Mouse (Mus musculus) neural tube, embryonic 10.5 days (tissue): ENCODE results near the gene Dlx2.

Experiments
- DNase-seq: peaks from one replicate; pipeline ENCODE4 v3.0.0-alpha.2; 2017; ENCODE audit warnings: low spot score; ENCODE audit errors: extremely low spot score

Dlx2 gene

GRCm38 (mm10) chr2:71546640-71547071 lies at the start of gene Dlx2:
Gene Dlx2 (minus strand): TSS chr2:71546754.
- peak; percentile 93 for DNase-seq

GRCm38 (mm10) chr2:71594466-71594865 lies 47.9 kb upstream of the Dlx2 start:
- DNase-seq: no peak

GRCm38 (mm10) chr2:71589114-71589513 lies 42.6 kb upstream of the Dlx2 start:
- DNase-seq: no peak

GRCm38 (mm10) chr2:71581488-71581887 lies 34.9 kb upstream of the Dlx2 start:
- DNase-seq: no peak

GRCm38 (mm10) chr2:71580632-71581466 lies 34.3 kb upstream of the Dlx2 start:
- peak; percentile 81 for DNase-seq

- DNase-seq: no peak
Observed at GRCm38 (mm10) chr2:71577059-71577458, 30.5 kb upstream of the Dlx2 start.

- DNase-seq: no peak
Observed at GRCm38 (mm10) chr2:71573736-71574135, 27.2 kb upstream of the Dlx2 start.

- no peak for DNase-seq
Observed at GRCm38 (mm10) chr2:71566466-71566865, 19.9 kb upstream of the Dlx2 start.

- DNase-seq: no peak
Observed at GRCm38 (mm10) chr2:71556071-71556470, 9.5 kb upstream of the Dlx2 start.

GRCm38 (mm10) chr2:71551704-71552103 lies 5.2 kb upstream of the Dlx2 start:
- no peak for DNase-seq

- DNase-seq: no peak
Observed at GRCm38 (mm10) chr2:71550330-71550729, 3.8 kb upstream of the Dlx2 start.

- peak; percentile 86 for DNase-seq
Observed at GRCm38 (mm10) chr2:71547829-71548228, 1.3 kb upstream of the Dlx2 start.

GRCm38 (mm10) chr2:71545882-71546639 lies 493 bp downstream of the Dlx2 start:
- peak; percentile 79 for DNase-seq

GRCm38 (mm10) chr2:71545401-71545881 lies 1.1 kb downstream of the Dlx2 start:
- peak; percentile 72 for DNase-seq

- peak; percentile 75 for DNase-seq
Observed at GRCm38 (mm10) chr2:71544391-71545285, 1.9 kb downstream of the Dlx2 start.

GRCm38 (mm10) chr2:71543948-71544347 lies 2.6 kb downstream of the Dlx2 start:
- DNase-seq: no peak

GRCm38 (mm10) chr2:71543531-71543930 lies 3.0 kb downstream of the Dlx2 start:
- no peak for DNase-seq

- DNase-seq: peak; percentile 72
Observed at GRCm38 (mm10) chr2:71542816-71543301, 3.7 kb downstream of the Dlx2 start.

GRCm38 (mm10) chr2:71542227-71542815 lies 4.2 kb downstream of the Dlx2 start:
- peak; percentile 46 for DNase-seq

GRCm38 (mm10) chr2:71541418-71542226 lies 4.9 kb downstream of the Dlx2 start:
- peak; percentile 74 for DNase-seq
